Mouse (Mus musculus) heart, embryonic 10.5 days (tissue): ENCODE results near the gene Olfr794. TPM values are rescaled to one million over a fixed set of nuclear protein-coding genes. Genes with fewer than 3 reads are reported as not detected.

Source experiments
- DNase-seq: peaks from one replicate; pipeline ENCODE4 v3.0.0-alpha.2; 2017; ENCODE audit warnings: low spot score
- H3K27ac ChIP-seq: fragments of 300-500 bp; sonication (generic); 2 replicates; pipeline ENCODE4 v1.5.1; 2016; ENCODE audit warnings: mild to moderate bottlenecking
- H3K27me3 ChIP-seq: fragments of 300-500 bp; sonication (generic); 2 replicates; pipeline ENCODE4 v1.6.1; 2016; ENCODE audit warnings: mild to moderate bottlenecking; ENCODE audit not compliant: poor library complexity, insufficient read depth, severe bottlenecking
- H3K36me3 ChIP-seq: fragments of 300-500 bp; sonication (generic); 2 replicates; pipeline ENCODE4 v1.6.1; 2016; ENCODE audit warnings: mild to moderate bottlenecking, moderate library complexity
- H3K4me1 ChIP-seq: fragments of 300-500 bp; sonication (generic); 2 replicates; pipeline ENCODE4 v1.6.1; 2016; ENCODE audit warnings: mild to moderate bottlenecking
- H3K4me3 ChIP-seq: fragments of 300-500 bp; sonication (generic); 2 replicates; pipeline ENCODE4 v1.5.1; 2016; ENCODE audit warnings: mild to moderate bottlenecking, moderate library complexity
- H3K9me3 ChIP-seq: fragments of 300-500 bp; sonication (generic); 2 replicates; pipeline ENCODE4 v1.6.1; 2016; ENCODE audit warnings: mild to moderate bottlenecking, moderate library complexity
- WGBS: fragments of 180-500 bp; shearing (Covaris S2); methylation state at CpG from one replicate; pipeline ENCODE4 v1.1.7; 2016; 5-methylcytosine and 5-hydroxymethylcytosine counted together
- microRNA-seq: library from miRNA; unstranded; fragments of <30 nt; microRNA quantifications from one replicate; pipeline ENCODE4, GENCODE M21; 2017
- polyA plus RNA-seq: library from polyadenylated mRNA; unstranded; fragments of >200 nt; fragmentation: Nextera tagmentation; extraction: Ambion mirVana; gene quantifications from 2 replicates; pipeline ENCODE4 v1.2.1, GENCODE M21; 2016

Olfr794 gene
- polyA plus RNA-seq = not detected in 2 replicates

- 73% methylated on average over 2 of the region's 2 CpGs for WGBS
- H3K27me3 ChIP-seq = no peaks in the 10 kb centered on the region
- no peaks in the 10 kb centered on the region for H3K9me3 ChIP-seq
- H3K27ac ChIP-seq = no peak within 1 kb of the TSS
- H3K4me3 ChIP-seq = no peak within 1 kb of the TSS
- no peaks in the 10 kb centered on the region for H3K4me1 ChIP-seq
- no peaks in the 10 kb centered on the region for H3K36me3 ChIP-seq
- DNase-seq = no peak
Observed at GRCm38 (mm10) chr10:129567355-129567754, at the start of gene Olfr794. Gene Olfr794 (plus strand): TSS chr10:129567655.

- Histone ChIP-seq H3K4me1 (no peaks in the 10 kb centered on the region), H3K4me3 (no peak within 1 kb of the TSS), H3K27ac (no peak within 1 kb of the TSS), H3K27me3 (no peaks in the 10 kb centered on the region), H3K36me3 (no peaks in the 10 kb centered on the region), H3K9me3 (no peaks in the 10 kb centered on the region)
- 66% methylated on average over 3 of the region's 3 CpGs for WGBS
- DNase-seq = no peak
Observed at GRCm38 (mm10) chr10:129521492-129521891, 46.0 kb upstream of the Olfr794 start, which contains the start of gene Olfr791. Gene Olfr791 (plus strand): TSS chr10:129521792.

DNA sequence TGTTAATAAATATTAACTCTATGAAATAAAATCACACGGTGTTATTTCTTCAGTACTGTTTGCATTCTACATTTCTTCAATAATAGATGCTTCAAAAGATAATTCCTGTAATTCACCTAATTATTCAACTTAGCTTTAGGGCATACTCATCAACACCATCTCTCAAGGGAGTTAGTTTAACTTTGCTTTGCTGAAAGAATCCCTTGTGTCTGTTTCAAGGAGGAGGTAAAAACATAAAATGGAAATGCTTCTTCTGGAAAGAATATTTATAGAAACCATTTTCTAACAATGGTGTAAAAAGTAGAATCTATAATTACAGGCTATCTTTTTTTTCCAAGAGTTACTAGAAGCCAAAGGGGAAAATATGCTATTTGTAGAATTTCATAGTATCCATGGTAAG, 28.6 kb upstream of the Olfr794 start, which contains the start of gene Olfr792:
Gene Olfr792 (plus strand): TSS at position 301 of the 400 bp plus-strand sequence.
- Histone ChIP-seq H3K27me3 (no peaks in the 10 kb centered on the region), H3K27ac (no peak within 1 kb of the TSS)
- WGBS = 70% methylated on average over 1 of the region's 1 CpGs

GRCm38 (mm10) chr10:129549354-129549753, 18.1 kb upstream of the Olfr794 start:
- 46% methylated on average over 1 of the region's 1 CpGs for WGBS
- Histone ChIP-seq H3K9me3 (peaks cover 4% of the 10 kb centered on the region; the same call in 1 of the 2 replicates), H3K27ac (no peak overlapping the region), H3K4me3 (no peak overlapping the region), H3K27me3 (no peaks in the 10 kb centered on the region), H3K36me3 (no peaks in the 10 kb centered on the region), H3K4me1 (no peaks in the 10 kb centered on the region)
- DNase-seq = no peak

More for the DNA sequence above, 28.6 kb upstream of the Olfr794 start, which contains the start of gene Olfr792:
- H3K4me1 ChIP-seq = no peaks in the 10 kb centered on the region
- DNase-seq = no peak
- H3K36me3 ChIP-seq = no peaks in the 10 kb centered on the region
- H3K9me3 ChIP-seq = no peaks in the 10 kb centered on the region
- no peak within 1 kb of the TSS for H3K4me3 ChIP-seq

DNA sequence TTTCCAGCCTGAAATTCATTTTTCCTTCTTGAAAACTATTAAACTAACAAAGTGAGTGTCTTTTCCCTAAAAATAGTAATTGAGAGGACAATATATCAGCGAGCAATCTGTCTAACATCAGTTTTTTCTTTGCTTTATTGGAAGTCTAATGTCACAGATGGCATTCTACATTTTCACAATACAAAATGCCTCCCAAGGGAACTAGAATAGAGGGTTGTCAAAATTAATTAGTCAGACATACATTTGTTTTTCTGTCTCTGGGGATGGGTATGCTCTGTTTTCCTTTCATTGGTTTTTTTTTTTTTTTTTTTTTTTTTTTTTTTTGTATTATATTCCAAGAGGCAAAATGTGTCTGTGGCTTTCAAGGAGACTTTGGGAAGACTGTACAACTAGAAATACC, 9.6 kb downstream of the Olfr794 start:
- Histone ChIP-seq H3K36me3 (no peaks in the 10 kb centered on the region), H3K27ac (no peak overlapping the region), H3K4me1 (no peaks in the 10 kb centered on the region), H3K4me3 (no peak overlapping the region), H3K27me3 (no peaks in the 10 kb centered on the region), H3K9me3 (no peaks in the 10 kb centered on the region)
- no peak for DNase-seq
- 75% methylated on average over 1 of the region's 1 CpGs for WGBS

DNA sequence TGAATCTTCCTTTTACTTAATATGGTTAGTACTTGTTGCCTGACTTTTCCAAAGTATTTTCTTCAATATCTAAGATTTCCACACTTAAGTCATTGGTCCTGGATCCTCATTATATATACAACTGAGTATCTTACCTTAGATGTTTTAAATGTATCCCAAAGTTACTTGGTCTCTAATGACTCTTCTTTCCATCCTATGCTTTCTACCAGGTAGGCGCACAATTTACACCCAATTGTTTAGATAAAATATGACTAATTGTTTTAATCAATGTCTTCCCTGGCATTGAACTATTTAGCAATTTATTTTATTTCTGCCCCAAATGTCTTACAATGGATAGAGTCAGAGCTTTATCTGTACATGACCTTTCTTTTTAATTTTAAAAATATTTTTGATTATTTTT, 45.0 kb downstream of the Olfr794 start, which contains the start of gene Olfr796:
Gene Olfr796 (minus strand): TSS at position 101 of the 400 bp plus-strand sequence.
- WGBS = 89% methylated on average over 1 of the region's 1 CpGs
- no peaks in the 10 kb centered on the region for H3K36me3 ChIP-seq
- H3K27me3 ChIP-seq = no peaks in the 10 kb centered on the region
- H3K27ac ChIP-seq = no peak within 1 kb of the TSS
- no peaks in the 10 kb centered on the region for H3K9me3 ChIP-seq
- no peaks in the 10 kb centered on the region for H3K4me1 ChIP-seq
- H3K4me3 ChIP-seq = no peak within 1 kb of the TSS
- no peak for DNase-seq

DNA sequence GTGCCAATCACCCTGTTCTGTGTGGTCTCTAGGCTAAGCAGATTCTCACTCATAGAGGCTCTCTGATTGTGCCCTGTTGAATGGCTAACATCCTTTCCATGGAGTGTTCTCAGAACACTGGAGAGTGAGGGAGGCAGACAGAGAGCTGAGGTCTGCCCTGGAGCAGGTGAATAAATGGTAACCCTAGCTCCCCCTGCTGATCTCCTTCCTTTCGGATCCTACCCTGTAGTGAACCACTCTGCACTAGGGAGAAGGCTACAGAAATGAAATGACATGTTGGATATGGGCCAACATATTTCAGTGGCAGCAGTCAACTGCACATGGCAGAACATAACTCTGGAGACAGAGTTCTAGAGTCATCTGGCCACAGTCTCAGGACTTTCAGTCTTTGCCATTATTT, 54.3 kb downstream of the Olfr794 start:
- H3K4me3 ChIP-seq = no peak overlapping the region
- H3K9me3 ChIP-seq = no peaks in the 10 kb centered on the region
- H3K4me1 ChIP-seq = no peaks in the 10 kb centered on the region
- DNase-seq = no peak
- no peaks in the 10 kb centered on the region for H3K36me3 ChIP-seq
- 9% methylated on average over 1 of the region's 1 CpGs for WGBS
- H3K27me3 ChIP-seq = no peaks in the 10 kb centered on the region
- no peak overlapping the region for H3K27ac ChIP-seq

Small RNAs within 50 kb of the gene (microRNA-seq; reads per million reads assigned to microRNA genes)
- not detected for gene Gm23252

Other genes starting within 250 kb of the Olfr794 start
- not detected in 2 replicates for gene Olfr780, start 249.5 kb upstream of the Olfr794 start, polyA plus RNA-seq
- gene Olfr781, start 238.8 kb upstream of the Olfr794 start, polyA plus RNA-seq = not detected in 2 replicates
- gene Olfr782, start 218.8 kb upstream of the Olfr794 start, polyA plus RNA-seq = not detected in 2 replicates
- gene Olfr784, start 183.6 kb upstream of the Olfr794 start, polyA plus RNA-seq = 0.05 TPM in 1 of 2 replicates, not detected in the other
- gene Olfr785, start 162.2 kb upstream of the Olfr794 start, polyA plus RNA-seq = not detected in 2 replicates
- gene Olfr786, start 140.3 kb upstream of the Olfr794 start, polyA plus RNA-seq = not detected in 2 replicates
- not detected in 2 replicates for gene Olfr787, start 105.8 kb upstream of the Olfr794 start, polyA plus RNA-seq
- gene Olfr788, start 96.7 kb upstream of the Olfr794 start, polyA plus RNA-seq = not detected in 2 replicates
- not detected in 2 replicates for gene Olfr789, start 82.9 kb upstream of the Olfr794 start, polyA plus RNA-seq
- not detected in 2 replicates for gene Olfr790, start 69.2 kb upstream of the Olfr794 start, polyA plus RNA-seq
- not detected in 2 replicates for gene Olfr791, start 45.9 kb upstream of the Olfr794 start, polyA plus RNA-seq
- not detected in 2 replicates for gene Olfr792, start 28.5 kb upstream of the Olfr794 start, polyA plus RNA-seq
- not detected in 2 replicates for gene Olfr796, start 44.9 kb downstream of the Olfr794 start, polyA plus RNA-seq
- gene Olfr798, start 60.3 kb downstream of the Olfr794 start, polyA plus RNA-seq = not detected in 2 replicates
- not detected in 2 replicates for gene Olfr799, start 69.8 kb downstream of the Olfr794 start, polyA plus RNA-seq
- gene Olfr800, start 90.0 kb downstream of the Olfr794 start, polyA plus RNA-seq = not detected in 2 replicates
- not detected in 2 replicates for gene Olfr801, start 106.2 kb downstream of the Olfr794 start, polyA plus RNA-seq
- not detected in 2 replicates for gene Olfr802, start 120.5 kb downstream of the Olfr794 start, polyA plus RNA-seq
- not detected in 2 replicates for gene Olfr803, start 126.6 kb downstream of the Olfr794 start, polyA plus RNA-seq
- gene Olfr804, start 135.6 kb downstream of the Olfr794 start, polyA plus RNA-seq = not detected in 2 replicates
- not detected in 2 replicates for gene Olfr805, start 161.7 kb downstream of the Olfr794 start, polyA plus RNA-seq
- not detected in 2 replicates for gene Olfr806, start 174.3 kb downstream of the Olfr794 start, polyA plus RNA-seq
- not detected in 2 replicates for gene Olfr807, start 190.1 kb downstream of the Olfr794 start, polyA plus RNA-seq
- gene Olfr808, start 197.8 kb downstream of the Olfr794 start, polyA plus RNA-seq = not detected in 2 replicates
- gene Olfr809, start 207.0 kb downstream of the Olfr794 start, polyA plus RNA-seq = not detected in 2 replicates
- gene Olfr810, start 227.3 kb downstream of the Olfr794 start, polyA plus RNA-seq = not detected in 2 replicates
- not detected in 2 replicates for gene Olfr811, start 236.7 kb downstream of the Olfr794 start, polyA plus RNA-seq